Mouse (Mus musculus) ES-Bruce4 (cell line): ENCODE data around the gene Kcnj9.

Experiments
- CTCF ChIP-seq: IDR thresholded peaks from one replicate; pipeline ENCODE4 v1.8.1; 2011; ENCODE audit warnings: low read depth, low read length
- EP300 ChIP-seq: IDR thresholded peaks from 2 replicates; pipeline ENCODE4 v1.6.1; 2011; ENCODE audit warnings: low read depth, low read length; ENCODE audit not compliant: insufficient read depth
- POLR2A ChIP-seq: IDR thresholded peaks from one replicate; pipeline ENCODE4 v1.8.1; 2011; ENCODE audit warnings: low read length; ENCODE audit not compliant: insufficient read depth

DNA sequence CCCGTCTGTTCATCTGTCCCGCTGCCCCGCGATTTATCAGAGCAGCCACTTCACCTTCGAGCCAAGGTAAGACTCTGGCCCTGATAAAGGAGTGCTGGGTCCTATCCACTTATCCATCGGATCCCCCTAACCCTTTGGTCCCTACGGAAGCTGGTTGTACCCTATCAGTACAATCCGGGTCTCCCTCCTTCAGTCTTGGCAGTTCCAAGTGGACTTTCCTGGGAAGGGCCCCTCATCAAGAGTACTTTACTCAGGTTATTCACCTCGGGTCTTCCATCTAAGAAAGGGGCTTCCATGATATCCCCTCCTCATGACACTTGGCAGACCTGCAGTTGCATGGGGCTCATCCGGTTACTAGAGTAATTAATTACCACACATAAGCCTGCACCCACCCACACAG is 12.3 kb upstream of the Kcnj9 start:
- TF ChIP-seq EP300, result no peak
- no peak for TF ChIP-seq CTCF
- TF ChIP-seq POLR2A, result no peak
